Mouse (Mus musculus) lung, postnatal 0 days (tissue): Measurements from ENCODE around the gene Tmem184a.
A peak's percentile ranks its signal among the peaks of the same experiment; 100 is the strongest.

Experiments
- CTCF ChIP-seq: IDR thresholded peaks from 2 replicates; pipeline ENCODE4 v1.5.1; 2016; ENCODE audit warnings: antibody characterized with exemption, mild to moderate bottlenecking
- EP300 ChIP-seq: IDR thresholded peaks from 2 replicates; pipeline ENCODE4 v1.6.1; 2016; ENCODE audit warnings: antibody characterized with exemption, mild to moderate bottlenecking, control low read depth

DNA sequence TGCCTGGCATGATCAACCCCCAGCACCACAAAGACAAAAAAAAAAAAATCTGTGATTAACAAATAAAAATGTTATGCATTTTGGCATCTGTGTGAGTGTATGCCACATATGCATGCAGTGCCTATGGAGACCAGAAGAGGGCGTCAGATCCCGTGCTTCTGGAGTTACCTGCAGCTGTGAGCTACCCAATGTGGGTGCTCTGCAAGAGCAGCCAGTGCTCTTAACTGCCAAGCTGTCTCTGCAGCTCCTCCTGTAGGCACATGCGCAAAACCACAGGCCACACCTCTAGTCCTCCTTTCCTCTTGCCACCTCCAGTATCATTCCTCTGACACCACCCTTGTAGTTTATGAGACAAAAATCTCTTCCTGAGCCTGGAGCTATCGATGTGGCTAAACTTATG is 10.3 kb downstream of the Tmem184a start:
- peak; percentile 42 for TF ChIP-seq CTCF
- no peak for TF ChIP-seq EP300
